Mouse (Mus musculus) kidney, adult 18-20 months (tissue): Measurements from ENCODE around the gene Nkain4.
A peak's percentile ranks its signal among the peaks of the same experiment; 100 is the strongest.

Experiments used
- DNase-seq: peaks from one replicate; pipeline ENCODE4 v3.0.0; 2021

Gene Nkain4

GRCm38 (mm10) chr2:180954061-180955047 lies at the start of gene Nkain4:
Nkain4 (minus strand) TSS chr2:180954699.
- DNase-seq, result peak; percentile 24

- DNase-seq, result no peak
These were observed 42.4 kb upstream of the Nkain4 start for GRCm38 (mm10) chr2:180996905-180997304.

GRCm38 (mm10) chr2:180996436-180996835 lies 41.9 kb upstream of the Nkain4 start:
- peak; percentile 46 for DNase-seq

GRCm38 (mm10) chr2:180995457-180995856 lies 41.0 kb upstream of the Nkain4 start:
- DNase-seq, result no peak

- DNase-seq, result no peak
These were observed 39.9 kb upstream of the Nkain4 start for GRCm38 (mm10) chr2:180994360-180994759.

- no peak for DNase-seq
These were observed 35.8 kb upstream of the Nkain4 start for GRCm38 (mm10) chr2:180990347-180990746.

GRCm38 (mm10) chr2:180988948-180989347 lies 34.4 kb upstream of the Nkain4 start:
- DNase-seq, result no peak

- DNase-seq, result no peak
These were observed 33.9 kb upstream of the Nkain4 start for GRCm38 (mm10) chr2:180988347-180988913.

- no peak for DNase-seq
These were observed 33.0 kb upstream of the Nkain4 start for GRCm38 (mm10) chr2:180987432-180988030.

- DNase-seq, result no peak
These were observed 32.5 kb upstream of the Nkain4 start for GRCm38 (mm10) chr2:180987001-180987400.

- no peak for DNase-seq
These were observed 31.9 kb upstream of the Nkain4 start, which contains the start of gene Col20a1 for GRCm38 (mm10) chr2:180986449-180986848. Col20a1 (plus strand) TSS chr2:180986535.

- no peak for DNase-seq
These were observed 31.1 kb upstream of the Nkain4 start for GRCm38 (mm10) chr2:180985635-180986034.

- DNase-seq, result peak; percentile 57
These were observed 26.6 kb upstream of the Nkain4 start for GRCm38 (mm10) chr2:180981133-180981532.

- peak; percentile 93 for DNase-seq
These were observed 12.7 kb upstream of the Nkain4 start, which contains the start of gene Arfgap1 for GRCm38 (mm10) chr2:180967010-180967763. Arfgap1 (plus strand) TSS chr2:180967225.

GRCm38 (mm10) chr2:180966092-180966882 lies 11.8 kb upstream of the Nkain4 start:
- no peak for DNase-seq

- DNase-seq, result peak; percentile 79
These were observed 9.5 kb upstream of the Nkain4 start for GRCm38 (mm10) chr2:180963956-180964355.

- peak; percentile 17 for DNase-seq
These were observed 8.3 kb upstream of the Nkain4 start for GRCm38 (mm10) chr2:180962616-180963308.

GRCm38 (mm10) chr2:180960187-180960586 lies 5.7 kb upstream of the Nkain4 start:
- DNase-seq, result no peak

- no peak for DNase-seq
These were observed 5.1 kb upstream of the Nkain4 start for GRCm38 (mm10) chr2:180959605-180960004.

GRCm38 (mm10) chr2:180953638-180954037 lies 861 bp downstream of the Nkain4 start:
- no peak for DNase-seq

- no peak for DNase-seq
These were observed 1.7 kb downstream of the Nkain4 start for GRCm38 (mm10) chr2:180952731-180953171.
